Mouse (Mus musculus): ENCODE results near the gene Gm20671. TPM values are rescaled to one million over a fixed set of nuclear protein-coding genes. Genes with fewer than 3 reads are reported as not detected.
"Not testable (repeated sequence)": the region's sequence is repeated elsewhere in the genome, so short reads cannot be mapped to it uniquely, and the experiment has no call there.

Gene Gm20671
- polyA plus RNA-seq, 1 experiment: 1.4 TPM

DNA sequence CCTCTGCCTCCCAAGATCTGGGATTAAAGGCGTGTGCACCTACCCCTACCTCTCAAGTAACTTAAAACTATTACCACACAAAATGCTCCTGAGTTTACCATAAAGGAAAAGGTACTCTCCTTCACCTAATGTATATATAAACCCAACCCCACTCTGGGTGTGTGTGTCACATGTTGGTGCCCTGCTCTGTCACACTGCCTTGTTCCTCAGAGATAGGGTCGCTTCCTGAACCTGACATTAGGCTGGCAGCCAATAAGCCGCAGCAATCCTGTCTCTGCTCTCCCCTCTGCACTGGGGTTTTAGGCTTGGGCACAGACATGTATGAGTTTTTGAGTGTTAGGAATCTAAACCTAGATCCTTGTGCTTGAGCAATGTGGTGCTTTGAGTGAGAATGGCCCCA lies 48.7 kb downstream of the Gm20671 start:
- TF ChIP-seq CTCF (IDR thresholded peaks at IDR 0.05; ENCODE audit: borderline replicate concordance, insufficient read depth, low read depth, low read length): no peak
- no peak for TF ChIP-seq POLR2A (IDR thresholded peaks at IDR 0.05; ENCODE audit: borderline replicate concordance, insufficient read depth, low read length)
- Histone ChIP-seq H3K27ac (ENCODE audit: insufficient read depth, low read length) (no peak overlapping the region), H3K4me1 (ENCODE audit: control insufficient read depth, insufficient read depth, low read length) (no peaks in the 10 kb centered on the region), H3K27me3 (ENCODE audit: control insufficient read depth, insufficient read depth, low read length) (no peaks in the 10 kb centered on the region), H3K4me3 (replicated peaks; ENCODE audit: insufficient read depth, low read depth, low read length) (no peak overlapping the region)
- DNase-seq: no peak
- 71% methylated on average over 3 of the region's 3 CpGs for WGBS

GRCm38 (mm10) chr5:32772361-32772760 lies 54.5 kb downstream of the Gm20671 start:
- no peaks in the 10 kb centered on the region for H3K4me1 ChIP-seq (ENCODE audit: control insufficient read depth, insufficient read depth, low read length)
- peak in 1 of 2 experiments; percentile 75 for DNase-seq
- no peak overlapping the region for H3K27ac ChIP-seq (ENCODE audit: insufficient read depth, low read length)
- H3K27me3 ChIP-seq (ENCODE audit: control insufficient read depth, insufficient read depth, low read length): no peaks in the 10 kb centered on the region
- no peak for TF ChIP-seq POLR2A (IDR thresholded peaks at IDR 0.05; ENCODE audit: borderline replicate concordance, insufficient read depth, low read length)
- TF ChIP-seq CTCF (IDR thresholded peaks at IDR 0.05; ENCODE audit: borderline replicate concordance, insufficient read depth, low read depth, low read length): no peak
- 37% methylated on average over 2 of the region's 2 CpGs for WGBS
- no peak overlapping the region for H3K4me3 ChIP-seq (replicated peaks; ENCODE audit: insufficient read depth, low read depth, low read length)

- Histone ChIP-seq H3K27me3 (ENCODE audit: control insufficient read depth, insufficient read depth, low read length) (no peaks in the 10 kb centered on the region), H3K4me1 (ENCODE audit: control insufficient read depth, insufficient read depth, low read length) (no peaks in the 10 kb centered on the region), H3K27ac (ENCODE audit: insufficient read depth, low read length) (no peak overlapping the region), H3K4me3 (replicated peaks; ENCODE audit: insufficient read depth, low read depth, low read length) (no peak overlapping the region)
- DNase-seq: no peak
- whole genome bisulfite sequencing: 95% methylated on average over 4 of the region's 4 CpGs
- TF ChIP-seq CTCF (IDR thresholded peaks at IDR 0.05; ENCODE audit: borderline replicate concordance, insufficient read depth, low read depth, low read length) (no peak), POLR2A (IDR thresholded peaks at IDR 0.05; ENCODE audit: borderline replicate concordance, insufficient read depth, low read length) (no peak)
Observed at GRCm38 (mm10) chr5:32767636-32768373, 59.1 kb downstream of the Gm20671 start.

DNA sequence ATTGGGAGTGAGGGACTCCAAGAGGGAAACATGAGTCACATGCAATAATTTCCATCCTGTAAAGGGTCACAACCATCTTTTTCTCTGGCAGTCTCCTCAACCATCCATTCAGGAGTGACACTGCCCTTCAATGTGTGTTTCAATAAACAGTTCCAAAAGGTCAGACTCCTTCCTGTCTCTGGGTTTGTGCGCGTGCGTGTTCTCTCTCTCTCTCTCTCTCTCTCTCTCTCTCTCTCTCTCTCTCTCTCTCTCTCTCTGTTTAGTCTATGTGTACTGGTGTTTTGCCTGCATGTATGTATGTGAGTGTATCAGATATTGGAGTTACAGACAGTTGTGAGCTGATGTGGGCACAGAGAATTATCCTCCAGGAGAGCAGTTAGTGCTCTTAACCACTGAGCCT lies 59.9 kb downstream of the Gm20671 start:
- DNase-seq: no peak
- Histone ChIP-seq H3K27ac (ENCODE audit: insufficient read depth, low read length) (no peak overlapping the region), H3K27me3 (ENCODE audit: control insufficient read depth, insufficient read depth, low read length) (no peaks in the 10 kb centered on the region), H3K4me1 (ENCODE audit: control insufficient read depth, insufficient read depth, low read length) (0 out of 2 replicates have a peak, but pooled peaks cover under 1% of the 10 kb centered on the region), H3K4me3 (replicated peaks; ENCODE audit: insufficient read depth, low read depth, low read length) (no peak overlapping the region)
- TF ChIP-seq POLR2A (IDR thresholded peaks at IDR 0.05; ENCODE audit: borderline replicate concordance, insufficient read depth, low read length) (no peak), CTCF (IDR thresholded peaks at IDR 0.05; ENCODE audit: borderline replicate concordance, insufficient read depth, low read depth, low read length) (no peak)
- 96% methylated on average over 3 of the region's 3 CpGs for WGBS

DNA sequence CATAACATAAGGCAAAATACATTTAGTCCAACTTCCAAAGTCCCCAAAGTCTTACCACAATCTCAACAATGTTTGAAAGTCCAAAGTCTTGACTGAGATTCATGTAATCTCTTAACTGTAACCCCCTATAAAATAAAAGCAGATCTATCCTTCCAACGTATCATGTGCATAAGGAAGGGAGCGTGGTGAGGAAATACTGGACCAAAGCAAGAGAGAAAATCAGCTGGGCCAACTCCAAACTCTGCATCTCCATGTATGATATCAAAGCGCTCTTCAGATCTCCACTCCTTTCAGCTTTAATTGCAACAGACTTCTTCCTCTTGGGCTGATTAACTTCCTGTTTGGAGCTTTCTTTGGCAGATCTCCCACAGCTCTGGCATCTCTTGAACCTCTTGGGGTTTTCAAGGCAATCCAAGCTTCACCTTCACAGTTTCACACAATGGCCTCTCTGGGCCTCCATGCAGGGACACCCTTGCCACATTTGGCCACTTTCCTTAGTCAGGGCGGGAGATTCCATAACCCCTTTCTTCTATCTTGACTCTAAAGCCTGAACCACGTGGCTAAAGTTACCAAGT lies 65.3 kb downstream of the Gm20671 start:
- DNase-seq: no peak
- 0 out of 2 replicates have a peak, but pooled peaks cover 2% of the 10 kb centered on the region for H3K4me1 ChIP-seq (ENCODE audit: control insufficient read depth, insufficient read depth, low read length)
- H3K27me3 ChIP-seq (ENCODE audit: control insufficient read depth, insufficient read depth, low read length): no peaks in the 10 kb centered on the region
- no peak for TF ChIP-seq CTCF (IDR thresholded peaks at IDR 0.05; ENCODE audit: borderline replicate concordance, insufficient read depth, low read depth, low read length)
- TF ChIP-seq POLR2A (IDR thresholded peaks at IDR 0.05; ENCODE audit: borderline replicate concordance, insufficient read depth, low read length): no peak
- WGBS: 79% methylated on average over 5 of the region's 5 CpGs
- H3K27ac ChIP-seq (ENCODE audit: insufficient read depth, low read length): no peak overlapping the region
- no peak overlapping the region for H3K4me3 ChIP-seq (replicated peaks; ENCODE audit: insufficient read depth, low read depth, low read length)

DNA sequence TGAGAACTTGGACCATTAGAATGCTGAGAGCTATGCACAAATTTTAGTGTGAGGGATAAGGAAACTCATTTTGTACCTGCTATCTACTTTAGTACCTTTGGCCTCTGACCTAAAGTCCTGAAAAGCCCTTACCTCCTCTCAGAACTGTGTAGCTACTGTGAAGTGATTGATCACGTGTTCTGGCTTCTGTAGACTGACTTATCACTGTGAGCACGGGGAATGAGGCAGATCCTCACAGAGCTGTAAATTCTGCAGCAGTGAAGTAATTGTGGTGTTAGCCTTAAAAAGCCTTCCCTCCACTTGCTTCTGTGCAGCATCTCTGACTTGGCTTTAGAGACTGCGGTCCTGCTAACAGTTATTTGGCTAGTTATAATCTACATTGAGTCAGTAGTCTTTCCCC lies 66.1 kb downstream of the Gm20671 start:
- TF ChIP-seq CTCF (IDR thresholded peaks at IDR 0.05; ENCODE audit: borderline replicate concordance, insufficient read depth, low read depth, low read length): no peak
- H3K27ac ChIP-seq (ENCODE audit: insufficient read depth, low read length): no peak overlapping the region
- no peak overlapping the region for H3K4me3 ChIP-seq (replicated peaks; ENCODE audit: insufficient read depth, low read depth, low read length)
- WGBS: 94% methylated on average over 3 of the region's 3 CpGs
- 0 out of 2 replicates have a peak, but pooled peaks cover 2% of the 10 kb centered on the region for H3K4me1 ChIP-seq (ENCODE audit: control insufficient read depth, insufficient read depth, low read length)
- H3K27me3 ChIP-seq (ENCODE audit: control insufficient read depth, insufficient read depth, low read length): no peaks in the 10 kb centered on the region
- no peak for DNase-seq

DNA sequence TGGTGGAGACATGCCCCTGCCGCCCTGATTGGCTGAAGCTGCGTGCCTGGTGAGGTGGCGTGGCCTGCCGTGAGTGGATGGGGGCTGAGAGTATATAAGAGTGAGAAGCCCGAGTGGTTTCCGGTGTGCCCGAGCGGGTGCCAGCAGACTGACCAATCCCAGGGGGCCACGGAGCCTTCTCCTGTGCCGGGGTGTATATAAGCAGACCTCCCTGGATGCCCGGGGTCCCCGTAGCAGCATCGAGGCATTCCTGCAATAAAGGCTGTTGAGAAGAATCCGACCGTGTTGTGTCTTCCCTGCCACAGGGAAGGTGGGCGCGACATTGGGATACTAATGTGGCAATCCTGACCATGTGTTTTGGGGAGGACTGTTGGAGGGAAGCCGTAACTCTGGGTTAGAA lies 66.6 kb downstream of the Gm20671 start:
- not testable (repeated sequence) for H3K4me1 ChIP-seq (ENCODE audit: control insufficient read depth, insufficient read depth, low read length); DNase-seq; H3K27me3 ChIP-seq (ENCODE audit: control insufficient read depth, insufficient read depth, low read length); H3K4me3 ChIP-seq (replicated peaks; ENCODE audit: insufficient read depth, low read depth, low read length); H3K27ac ChIP-seq (ENCODE audit: insufficient read depth, low read length)
- 94% methylated on average over 18 of the region's 18 CpGs for WGBS

- WGBS: 86% methylated on average over 2 of the region's 2 CpGs
- Histone ChIP-seq H3K27ac (ENCODE audit: insufficient read depth, low read length) (no peak overlapping the region), H3K4me3 (replicated peaks; ENCODE audit: insufficient read depth, low read depth, low read length) (no peak overlapping the region), H3K27me3 (ENCODE audit: control insufficient read depth, insufficient read depth, low read length) (no peaks in the 10 kb centered on the region), H3K4me1 (ENCODE audit: control insufficient read depth, insufficient read depth, low read length) (0 out of 2 replicates have a peak, but pooled peaks cover 2% of the 10 kb centered on the region)
- no peak for DNase-seq
- TF ChIP-seq CTCF (IDR thresholded peaks at IDR 0.05; ENCODE audit: borderline replicate concordance, insufficient read depth, low read depth, low read length) (no peak), POLR2A (IDR thresholded peaks at IDR 0.05; ENCODE audit: borderline replicate concordance, insufficient read depth, low read length) (no peak)
Observed at GRCm38 (mm10) chr5:32759662-32760061, 67.2 kb downstream of the Gm20671 start.

Measured in cerebellum, adult 2 months (tissue).